Comparison of ENCODE assay signal across 36 mouse cellular contexts in genomic region chr12:111241916-111242315, GRCm38 (mm10). TPM values are rescaled to one million over a fixed set of nuclear protein-coding genes. Genes with fewer than 3 reads are reported as not detected.
DNase-seq lines count a peak whose midpoint lies in the region; ATAC-seq and TF ChIP-seq lines count a peak whose summit lies in the region.
"Had no signal": no experiment of that assay in that cellular context is flagged by ENCODE, and none has a peak within 500 bp of the region (broad histone marks: within the 10 kb centered on the region; RNA-seq: fewer than 3 reads in every experiment).

No protein-coding gene starts in this region.

- no peak overlapping the region for H3K4me3 ChIP-seq in midbrain, embryonic 11.5 days (ENCODE audit: low read depth, low read length)
- H3K4me3 ChIP-seq: forebrain, embryonic 13.5 days; heart, embryonic 12.5 days; intestine, embryonic 15.5 days; limb, embryonic 10.5 days; limb, embryonic 15.5 days; liver, embryonic 13.5 days; midbrain, embryonic 10.5 days; neural tube, embryonic 13.5 days had no signal

- no peak overlapping the region for H3K9ac ChIP-seq in midbrain, embryonic 11.5 days (ENCODE audit: low read length)
- H3K9ac ChIP-seq: forebrain, embryonic 13.5 days; heart, embryonic 12.5 days; hindbrain, embryonic 14.5 days; intestine, embryonic 15.5 days; limb, embryonic 15.5 days; liver, embryonic 13.5 days; neural tube, embryonic 13.5 days had no signal

- no peak overlapping the region for H3K27ac ChIP-seq in midbrain, embryonic 11.5 days (ENCODE audit: low read depth, low read length)
- H3K27ac ChIP-seq: forebrain, embryonic 13.5 days; hindbrain, embryonic 14.5 days; intestine, embryonic 15.5 days; kidney, postnatal 0 days; limb, embryonic 10.5 days; limb, embryonic 15.5 days; liver, embryonic 13.5 days; midbrain, embryonic 10.5 days; neural tube, embryonic 13.5 days had no signal

- no peaks in the 10 kb centered on the region for H3K4me1 ChIP-seq in midbrain, embryonic 11.5 days (ENCODE audit: control insufficient read depth, insufficient read depth, low read length)
- H3K4me1 ChIP-seq: intestine, embryonic 15.5 days; limb, embryonic 10.5 days; midbrain, embryonic 10.5 days had no signal

- H3K27me3 ChIP-seq in midbrain, embryonic 11.5 days (ENCODE audit: control insufficient read depth, insufficient read depth, low read length), result no peaks in the 10 kb centered on the region
- H3K27me3 ChIP-seq: forebrain, embryonic 13.5 days; heart, embryonic 12.5 days; intestine, embryonic 15.5 days; limb, embryonic 15.5 days; liver, embryonic 13.5 days; neural tube, embryonic 13.5 days had no signal

- no peak overlapping the region for H3K4me2 ChIP-seq in midbrain, embryonic 11.5 days
- H3K4me2 ChIP-seq: forebrain, embryonic 13.5 days; heart, embryonic 12.5 days; hindbrain, embryonic 14.5 days; intestine, embryonic 15.5 days; limb, embryonic 15.5 days; liver, embryonic 13.5 days; neural tube, embryonic 13.5 days had no signal

- 0 out of 2 replicates have a peak, but pooled peaks cover 3% of the 10 kb centered on the region for H3K36me3 ChIP-seq in midbrain, embryonic 11.5 days (ENCODE audit: control insufficient read depth, insufficient read depth, low read length)
- H3K36me3 ChIP-seq: intestine, embryonic 15.5 days had no signal

- no peak for TF ChIP-seq CTCF in brain, embryonic 14.5 days (IDR thresholded peaks at IDR 0.05; ENCODE audit: borderline replicate concordance, extremely low read depth, insufficient read depth, insufficient read length)

- 97% methylated on average over 6 of the region's 6 CpGs for WGBS in midbrain, embryonic 11.5 days

- ATAC-seq in midbrain, embryonic 11.5 days (ENCODE audit: low FRiP score), result no peak
- ATAC-seq: forebrain, embryonic 13.5 days; intestine, embryonic 15.5 days; lung, postnatal 0 days had no signal

- DNase-seq in brain, embryonic 14.5 days (ENCODE audit: low read depth), result peak; percentile 28
- peak; percentile 95 for DNase-seq in cerebellum, adult 11 months
- peak; percentile 99 for DNase-seq in cerebellum, adult 9-10 months
- DNase-seq in cerebellum, postnatal 36 days, result peak; percentile 94 to 97
- no peak for DNase-seq in gastrocnemius, postnatal 4 days (ENCODE audit: low spot score in 2 of 2)
- DNase-seq in midbrain, embryonic 11.5 days (ENCODE audit: low spot score, missing footprints), result no peak
- DNase-seq: adrenal gland, postnatal 25 days; B cell, adult 2 months; gastrocnemius, postnatal 25 days; heart, adult 18-20 months; heart, postnatal 4 days; kidney, adult 8-10 months; kidney, postnatal 4 days; liver, embryonic 13.5 days; lung, adult 18-20 months; right cerebral cortex, postnatal 4 days; thymus, adult 2 months; thymus, postnatal 36 days had no signal

- H3K9me3 ChIP-seq in midbrain, embryonic 11.5 days (ENCODE audit: control insufficient read depth, low read length), result no peaks in the 10 kb centered on the region
- H3K9me3 ChIP-seq: forebrain, embryonic 13.5 days; heart, embryonic 12.5 days; intestine, embryonic 15.5 days; limb, embryonic 10.5 days; limb, embryonic 15.5 days; liver, embryonic 13.5 days; midbrain, embryonic 10.5 days; neural tube, embryonic 13.5 days had no signal

- TF ChIP-seq POLR2A in brain, embryonic 14.5 days (IDR thresholded peaks at IDR 0.05; ENCODE audit: borderline replicate concordance, extremely low read depth, insufficient read depth, insufficient read length, poor library complexity, severe bottlenecking), result no peak

RNA-seq across cellular contexts. Expression of gene Amn, which starts 29.0 kb away (rescaled TPM):
- 6.7 and 7.9 TPM in 2 replicates for polyA plus RNA-seq in brain, embryonic 14.5 days (2012; rRNA removed)
- under 1 TPM in 1 of 2 experiments, not detected in 1; 0.44 TPM for total RNA-seq in gastrocnemius, postnatal 4 days (2021)
- 0.22 TPM in 1 of 2 replicates, not detected in the other for polyA plus RNA-seq in midbrain, embryonic 11.5 days (2014; fragmentation: Nextera tagmentation; extraction: Ambion mirVana)
- total RNA-seq: adrenal gland, adult 18-20 months; gastrocnemius, adult 18-20 months; gastrocnemius, postnatal 25 days; heart, adult 18-20 months had no signal

RNA-seq across cellular contexts. Expression of gene 4930595D18Rik, which starts 57.6 kb away (rescaled TPM):
- 0.20 and 0.29 TPM in 2 replicates for polyA plus RNA-seq in brain, embryonic 14.5 days (2012; rRNA removed)
- under 1 TPM in 1 of 2 experiments, not detected in 1; 0.34 TPM for total RNA-seq in gastrocnemius, postnatal 4 days (2021)
- not detected in 2 replicates for polyA plus RNA-seq in midbrain, embryonic 11.5 days (2014; fragmentation: Nextera tagmentation; extraction: Ambion mirVana)
- total RNA-seq: adrenal gland, adult 18-20 months; adrenal gland, postnatal 25 days; gastrocnemius, adult 18-20 months; gastrocnemius, postnatal 25 days; heart, adult 18-20 months; heart, postnatal 4 days; layer of hippocampus, adult 8-10 months; layer of hippocampus, postnatal 25 days; left cerebral cortex, adult 8-10 months had no signal
- polyA plus RNA-seq: embryonic facial prominence, embryonic 11.5 days; heart, embryonic 12.5 days; heart, postnatal 0 days; hindbrain, embryonic 14.5 days; intestine, embryonic 15.5 days; kidney, postnatal 0 days; limb, embryonic 10.5 days; limb, embryonic 15.5 days; liver, embryonic 13.5 days; lung, postnatal 0 days; midbrain, embryonic 10.5 days; neural tube, embryonic 13.5 days; spleen, adult 2 months; thymus, adult 2 months had no signal

Comparison
In these comparisons a context has a peak if more than half of its experiments do, and no peak if none do; other contexts are left out.
1. DNase-seq: peak in brain, embryonic 14.5 days (single experiment), cerebellum, adult 11 months (single experiment), cerebellum, adult 9-10 months (single experiment) and cerebellum, postnatal 36 days (2 of 2); none in gastrocnemius, postnatal 4 days (0 of 2) and midbrain, embryonic 11.5 days (single experiment).